Mouse (Mus musculus) embryonic facial prominence, embryonic 13.5 days (tissue): ENCODE measurements around the gene Elane. TPM values are rescaled to one million over a fixed set of nuclear protein-coding genes. Genes with fewer than 3 reads are reported as not detected.
A peak's percentile ranks its signal among the peaks of the same experiment; 100 is the strongest.

Source experiments
- ATAC-seq: fragments of 200-750 bp; cut with Nextera tagmentation; 2 replicates; pipeline ENCODE4 v1.8.0; 2017; ENCODE audit warnings: low read depth; ENCODE audit not compliant: insufficient number of reproducible peaks, insufficient read depth, low FRiP score, low TSS enrichment
- H3K27ac ChIP-seq: fragments of 300-500 bp; sonication (generic); 2 replicates; pipeline ENCODE4 v1.5.1; 2015; ENCODE audit warnings: moderate library complexity, mild to moderate bottlenecking, inconsistent platforms
- H3K27me3 ChIP-seq: fragments of 300-500 bp; sonication (generic); 2 replicates; pipeline ENCODE4 v1.6.1; 2015; ENCODE audit warnings: mild to moderate bottlenecking, inconsistent platforms
- H3K36me3 ChIP-seq: fragments of 300-500 bp; sonication (generic); 2 replicates; pipeline ENCODE4 v1.6.1; 2015; ENCODE audit warnings: mild to moderate bottlenecking, inconsistent platforms
- H3K4me1 ChIP-seq: fragments of 300-500 bp; sonication (generic); 2 replicates; pipeline ENCODE4 v1.6.1; 2015; ENCODE audit warnings: inconsistent platforms
- H3K4me2 ChIP-seq: fragments of 300-500 bp; sonication (generic); 2 replicates; pipeline ENCODE4 v1.6.1; 2015; ENCODE audit warnings: moderate library complexity, mild to moderate bottlenecking, inconsistent platforms
- H3K4me3 ChIP-seq: fragments of 300-500 bp; sonication (generic); 2 replicates; pipeline ENCODE4 v1.5.1; 2015; ENCODE audit warnings: mild to moderate bottlenecking, inconsistent platforms
- H3K9ac ChIP-seq: fragments of 300-500 bp; sonication (generic); 2 replicates; pipeline ENCODE4 v1.6.1; 2015; ENCODE audit warnings: mild to moderate bottlenecking, inconsistent platforms
- H3K9me3 ChIP-seq: fragments of 300-500 bp; sonication (generic); 2 replicates; pipeline ENCODE4 v1.6.1; 2016; ENCODE audit warnings: inconsistent platforms
- WGBS: fragments of 180-500 bp; shearing (Covaris S2); methylation state at CpG from one replicate; pipeline ENCODE4 v1.1.7; 2015; ENCODE audit warnings: mixed read lengths; 5-methylcytosine and 5-hydroxymethylcytosine counted together
- polyA plus RNA-seq: library from polyadenylated mRNA; unstranded; fragments of >200 nt; fragmentation: Nextera tagmentation; extraction: Ambion mirVana; gene quantifications from 2 replicates; pipeline ENCODE4 v1.2.1, GENCODE M21; 2015

Elane gene
- polyA plus RNA-seq, 1 experiment from 2014 or later, result not detected

- Histone ChIP-seq H3K4me3 (peak within 1 kb of the TSS; percentile 70), H3K9me3 (no peaks in the 10 kb centered on the region), H3K27me3 (no peaks in the 10 kb centered on the region), H3K4me2 (peak within 1 kb of the TSS; percentile 53), H3K9ac (peak within 1 kb of the TSS; percentile 94), H3K4me1 (peaks cover 8% of the 10 kb centered on the region), H3K36me3 (peaks cover 65% of the 10 kb centered on the region), H3K27ac (peak within 1 kb of the TSS; percentile 97)
- WGBS, result 2% methylated on average over 52 of the region's 52 CpGs
- peak; percentile 92 for ATAC-seq
Observed at GRCm38 (mm10) chr10:79908167-79909091, 22.4 kb downstream of the Elane start, which contains the start of gene Med16. Med16 (minus strand) TSS chr10:79908923.

GRCm38 (mm10) chr10:79909092-79909922 is 23.3 kb downstream of the Elane start:
- Histone ChIP-seq H3K4me1 (peaks cover 10% of the 10 kb centered on the region), H3K9ac (peak overlapping the region; percentile 16; the same call in 1 of the 2 replicates), H3K9me3 (no peaks in the 10 kb centered on the region), H3K27ac (peak overlapping the region; percentile 60), H3K27me3 (no peaks in the 10 kb centered on the region), H3K36me3 (peaks cover 56% of the 10 kb centered on the region), H3K4me3 (peak overlapping the region; percentile 70), H3K4me2 (peak overlapping the region; percentile 53)
- WGBS, result 22% methylated on average over 14 of the region's 14 CpGs
- 0 out of 2 replicates have a peak, but pooled peaks have one; percentile 35 for ATAC-seq

DNA sequence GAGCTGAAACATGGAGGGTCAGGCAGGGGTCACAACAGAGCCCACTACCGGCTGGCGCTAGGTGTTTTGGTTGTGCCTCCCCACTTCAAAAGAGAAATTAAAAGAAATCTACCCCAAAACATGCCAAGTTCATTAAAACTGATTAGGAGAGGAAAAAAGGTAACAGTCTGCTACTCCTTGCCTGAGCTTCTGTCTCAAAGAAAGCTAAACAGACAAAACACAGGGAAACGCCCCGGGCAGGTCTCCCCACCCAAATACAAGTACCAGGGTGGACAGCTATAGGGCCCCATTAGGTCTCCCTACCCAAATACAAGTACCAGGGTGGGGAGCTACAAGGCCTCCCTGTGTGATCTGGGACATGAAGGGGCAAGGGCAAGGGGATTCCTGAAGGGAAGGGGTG is 24.5 kb downstream of the Elane start, which contains the start of gene Gm26602:
Gene Gm26602 (plus strand): TSS at position 301 of the 400 bp plus-strand sequence.
- Histone ChIP-seq H3K4me3 (0 out of 2 replicates have a peak within 1 kb of the TSS, but pooled peaks have one; percentile 23), H3K9ac (no peak within 1 kb of the TSS), H3K4me1 (peaks cover 22% of the 10 kb centered on the region), H3K27ac (peak within 1 kb of the TSS; percentile 60; the same call in 1 of the 2 replicates), H3K4me2 (no peak within 1 kb of the TSS), H3K9me3 (no peaks in the 10 kb centered on the region), H3K36me3 (peaks cover 43% of the 10 kb centered on the region), H3K27me3 (no peaks in the 10 kb centered on the region)
- 93% methylated on average over 4 of the region's 4 CpGs for WGBS
- no peak for ATAC-seq

DNA sequence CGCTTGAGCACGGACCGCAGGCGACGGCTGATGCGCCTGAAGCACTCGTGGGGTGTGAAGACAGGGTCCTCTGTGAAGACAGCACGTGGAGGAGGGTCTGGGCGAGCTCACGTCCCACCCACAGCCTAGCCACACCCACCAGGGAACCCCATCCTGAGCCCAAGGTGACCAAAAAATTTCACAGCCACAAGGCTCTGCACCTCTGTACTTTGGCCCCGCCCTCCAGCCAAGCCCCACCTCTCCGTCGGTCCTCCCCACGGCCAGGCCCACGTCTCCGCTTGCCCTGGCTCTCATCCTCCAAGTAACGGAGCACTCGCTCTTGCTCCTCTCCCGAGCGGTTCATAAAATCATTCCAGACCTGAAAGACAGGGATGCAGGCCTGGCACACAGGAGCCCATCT is 26.4 kb downstream of the Elane start:
- WGBS, result 63% methylated on average over 20 of the region's 20 CpGs
- Histone ChIP-seq H3K4me2 (no peak overlapping the region), H3K4me1 (peaks cover 35% of the 10 kb centered on the region), H3K9me3 (no peaks in the 10 kb centered on the region), H3K27ac (no peak overlapping the region), H3K9ac (no peak overlapping the region), H3K36me3 (peaks cover 27% of the 10 kb centered on the region), H3K4me3 (no peak overlapping the region), H3K27me3 (peaks cover 3% of the 10 kb centered on the region)
- ATAC-seq, result no peak

GRCm38 (mm10) chr10:79914131-79914947 is 28.3 kb downstream of the Elane start:
- Histone ChIP-seq H3K27ac (no peak overlapping the region), H3K4me3 (no peak overlapping the region), H3K9ac (peak overlapping the region; percentile 55), H3K27me3 (peaks cover 22% of the 10 kb centered on the region), H3K4me1 (peaks cover 43% of the 10 kb centered on the region), H3K36me3 (peaks cover 27% of the 10 kb centered on the region), H3K4me2 (no peak overlapping the region), H3K9me3 (no peaks in the 10 kb centered on the region)
- ATAC-seq, result no peak
- 70% methylated on average over 11 of the region's 11 CpGs for WGBS

GRCm38 (mm10) chr10:79914948-79915596 is 29.0 kb downstream of the Elane start:
- Histone ChIP-seq H3K27me3 (peaks cover 29% of the 10 kb centered on the region), H3K4me3 (peak overlapping the region; percentile 87; the same call in 1 of the 2 replicates), H3K36me3 (peaks cover 27% of the 10 kb centered on the region), H3K9ac (peak overlapping the region; percentile 55; the same call in 1 of the 2 replicates), H3K27ac (no peak overlapping the region), H3K4me1 (peaks cover 43% of the 10 kb centered on the region), H3K9me3 (no peaks in the 10 kb centered on the region), H3K4me2 (peak overlapping the region; percentile 96)
- no peak for ATAC-seq
- WGBS, result 75% methylated on average over 7 of the region's 7 CpGs

DNA sequence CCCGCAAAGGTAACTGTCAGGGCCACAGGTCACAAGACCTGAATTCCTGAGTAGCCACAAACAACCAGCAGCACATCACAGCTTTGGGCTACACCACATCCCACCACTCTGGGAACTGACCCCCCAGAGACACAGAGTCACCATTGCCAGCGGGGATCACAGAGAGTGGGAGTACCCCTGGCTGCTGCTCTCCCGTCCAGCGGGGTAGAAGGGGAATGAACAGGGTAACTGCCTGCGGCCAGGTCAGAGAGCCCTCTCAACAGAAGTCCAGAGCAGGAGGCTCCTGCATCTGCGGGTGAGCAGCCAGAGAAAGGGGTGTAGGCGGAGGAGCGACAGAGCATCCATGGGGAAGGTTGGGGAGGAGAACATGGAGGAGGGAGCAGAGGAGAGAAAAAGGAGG is 30.0 kb downstream of the Elane start:
- peaks cover 19% of the 10 kb centered on the region for H3K36me3 ChIP-seq
- peak overlapping the region; percentile 96 for H3K4me2 ChIP-seq
- no peaks in the 10 kb centered on the region for H3K9me3 ChIP-seq
- peak overlapping the region; percentile 87 for H3K4me3 ChIP-seq
- 10% methylated on average over 8 of the region's 8 CpGs for WGBS
- peaks cover 39% of the 10 kb centered on the region for H3K27me3 ChIP-seq
- peak overlapping the region; percentile 97 for H3K9ac ChIP-seq
- peaks cover 52% of the 10 kb centered on the region for H3K4me1 ChIP-seq
- H3K27ac ChIP-seq, result peak overlapping the region; percentile 81; the same call in 1 of the 2 replicates
- no peak for ATAC-seq

DNA sequence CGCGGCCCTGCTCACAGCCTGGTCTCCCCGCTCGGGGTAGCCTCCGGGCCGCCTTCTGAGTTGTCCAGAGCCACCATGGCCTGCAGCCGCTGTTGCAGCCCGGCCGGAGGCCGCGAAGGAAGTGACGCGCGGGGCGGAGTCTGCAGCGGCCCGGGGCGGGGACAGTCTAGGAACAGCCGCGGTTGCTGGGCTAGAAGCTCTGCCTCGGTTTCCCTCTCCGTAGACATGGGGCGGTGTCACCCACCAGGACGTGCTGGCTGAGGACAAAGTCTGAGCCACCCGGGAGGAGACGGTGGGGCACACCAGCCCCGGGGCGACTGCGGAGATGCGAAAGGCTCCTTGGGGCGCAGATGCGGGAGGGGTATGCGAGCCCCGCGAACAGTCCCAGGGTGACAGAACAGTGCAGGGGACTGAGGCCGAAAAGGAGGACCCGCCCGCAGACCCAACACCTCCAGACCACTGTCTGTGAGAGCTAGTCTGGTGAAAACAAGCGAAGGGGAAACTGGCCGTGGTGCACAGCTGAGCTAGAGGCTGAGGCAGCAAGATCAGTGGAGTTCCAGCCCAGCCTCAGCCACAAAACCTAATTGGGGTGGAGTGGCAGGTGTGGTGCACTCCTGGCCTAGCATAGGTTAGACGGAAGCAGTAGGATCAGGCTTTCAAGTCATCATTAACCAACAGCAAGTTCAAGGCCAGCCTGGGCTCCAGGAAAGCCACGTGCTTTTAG is 30.9 kb downstream of the Elane start, which contains the start of gene Kiss1r:
Gene Kiss1r (plus strand): TSS at position 164 of the 724 bp plus-strand sequence.
- WGBS, result 2% methylated on average over 42 of the region's 42 CpGs
- peak within 1 kb of the TSS; percentile 81 for H3K27ac ChIP-seq
- no peaks in the 10 kb centered on the region for H3K9me3 ChIP-seq
- peaks cover 48% of the 10 kb centered on the region for H3K27me3 ChIP-seq
- peaks cover 10% of the 10 kb centered on the region for H3K36me3 ChIP-seq
- peak within 1 kb of the TSS; percentile 87 for H3K4me3 ChIP-seq
- H3K9ac ChIP-seq, result peak within 1 kb of the TSS; percentile 97
- peaks cover 59% of the 10 kb centered on the region for H3K4me1 ChIP-seq
- ATAC-seq, result peak; percentile 44; the same call in 1 of the 2 replicates
- peak within 1 kb of the TSS; percentile 96 for H3K4me2 ChIP-seq

DNA sequence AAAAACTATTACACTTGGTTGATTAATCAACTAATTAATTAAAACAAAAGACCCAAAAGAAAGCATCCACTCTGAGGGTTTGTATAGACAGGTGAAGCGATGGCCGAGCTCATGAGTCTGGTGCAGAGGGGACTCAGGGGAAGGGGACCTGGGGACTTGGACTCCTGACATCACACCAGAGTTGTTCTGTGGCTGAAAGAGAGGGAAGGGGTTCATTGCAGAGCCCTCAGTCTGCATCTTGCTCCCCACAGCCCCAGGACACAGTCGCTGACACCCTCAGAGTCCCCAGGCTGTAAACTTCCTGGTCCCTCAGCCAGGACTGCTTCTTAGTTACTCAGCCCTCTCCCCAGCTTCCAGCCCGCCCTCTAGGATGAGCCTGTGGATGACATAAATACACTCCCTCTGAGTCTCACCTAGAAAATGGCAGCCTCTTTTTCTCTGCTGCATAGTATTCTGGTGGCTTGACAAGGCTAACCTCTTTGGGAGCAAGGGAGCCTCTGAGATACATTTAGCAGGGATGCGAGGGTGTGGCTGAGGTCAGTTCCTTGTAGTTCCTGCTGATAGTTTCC is 31.6 kb downstream of the Elane start:
- peaks cover 59% of the 10 kb centered on the region for H3K4me1 ChIP-seq

More for the DNA sequence above, 31.6 kb downstream of the Elane start:
- H3K36me3 ChIP-seq, result peaks cover 4% of the 10 kb centered on the region; the same call in 1 of the 2 replicates
- 68% methylated on average over 5 of the region's 5 CpGs for WGBS
- peak overlapping the region; percentile 96 for H3K4me2 ChIP-seq
- H3K9me3 ChIP-seq, result no peaks in the 10 kb centered on the region
- no peak for ATAC-seq
- H3K27ac ChIP-seq, result no peak overlapping the region
- H3K4me3 ChIP-seq, result peak overlapping the region; percentile 87
- H3K9ac ChIP-seq, result peak overlapping the region; percentile 97
- peaks cover 55% of the 10 kb centered on the region for H3K27me3 ChIP-seq
